Mouse (Mus musculus): ENCODE results near the gene Hoxb8. TPM values are rescaled to one million over a fixed set of nuclear protein-coding genes. Genes with fewer than 3 reads are reported as not detected.

The Hoxb8 gene
- polyA plus RNA-seq, 1 experiment: 1.9 TPM

GRCm38 (mm10) chr11:96297968-96298635 lies 16.4 kb downstream of the Hoxb8 start:
- H3K27ac ChIP-seq (replicated peaks; ENCODE audit: low read depth, low read length): no peak overlapping the region
- H3K4me1 ChIP-seq (ENCODE audit: control insufficient read depth, insufficient read depth, insufficient read length, low read length): no peaks in the 10 kb centered on the region
- no peak overlapping the region for H3K4me3 ChIP-seq (ENCODE audit: insufficient read depth, low read depth, low read length)

GRCm38 (mm10) chr11:96298895-96299667 lies 17.4 kb downstream of the Hoxb8 start:
- Histone ChIP-seq H3K4me1 (ENCODE audit: control insufficient read depth, insufficient read depth, insufficient read length, low read length) (no peaks in the 10 kb centered on the region), H3K4me3 (ENCODE audit: insufficient read depth, low read depth, low read length) (peak overlapping the region; percentile 74), H3K27ac (replicated peaks; ENCODE audit: low read depth, low read length) (0 out of 2 replicates have a peak overlapping the region, but pooled peaks have one; percentile 11)

GRCm38 (mm10) chr11:96299781-96300180 lies 18.1 kb downstream of the Hoxb8 start:
- H3K27ac ChIP-seq (replicated peaks; ENCODE audit: low read depth, low read length): no peak overlapping the region
- H3K4me3 ChIP-seq (ENCODE audit: insufficient read depth, low read depth, low read length): peak overlapping the region; percentile 74

GRCm38 (mm10) chr11:96300354-96301063 lies 18.8 kb downstream of the Hoxb8 start:
- H3K4me3 ChIP-seq (ENCODE audit: insufficient read depth, low read depth, low read length): no peak overlapping the region
- no peak overlapping the region for H3K27ac ChIP-seq (replicated peaks; ENCODE audit: low read depth, low read length)

More at GRCm38 (mm10) chr11:96299781-96300180, 18.1 kb downstream of the Hoxb8 start:
- no peaks in the 10 kb centered on the region for H3K4me1 ChIP-seq (ENCODE audit: control insufficient read depth, insufficient read depth, insufficient read length, low read length)

GRCm38 (mm10) chr11:96301064-96301431 lies 19.3 kb downstream of the Hoxb8 start:
- no peak overlapping the region for H3K4me3 ChIP-seq (ENCODE audit: insufficient read depth, low read depth, low read length)
- H3K4me1 ChIP-seq (ENCODE audit: control insufficient read depth, insufficient read depth, insufficient read length, low read length): no peaks in the 10 kb centered on the region
- no peak overlapping the region for H3K27ac ChIP-seq (replicated peaks; ENCODE audit: low read depth, low read length)

More at GRCm38 (mm10) chr11:96300354-96301063, 18.8 kb downstream of the Hoxb8 start:
- no peaks in the 10 kb centered on the region for H3K4me1 ChIP-seq (ENCODE audit: control insufficient read depth, insufficient read depth, insufficient read length, low read length)

- H3K4me1 ChIP-seq (ENCODE audit: control insufficient read depth, insufficient read depth, insufficient read length, low read length): no peaks in the 10 kb centered on the region; the same call in 1 of the 2 replicates
- no peak overlapping the region for H3K27ac ChIP-seq (replicated peaks; ENCODE audit: low read depth, low read length)
- no peak overlapping the region for H3K4me3 ChIP-seq (ENCODE audit: insufficient read depth, low read depth, low read length)
Measured at GRCm38 (mm10) chr11:96301837-96302236, 20.1 kb downstream of the Hoxb8 start.

- no peak overlapping the region for H3K27ac ChIP-seq (replicated peaks; ENCODE audit: low read depth, low read length)
- H3K4me1 ChIP-seq (ENCODE audit: control insufficient read depth, insufficient read depth, insufficient read length, low read length): no peaks in the 10 kb centered on the region; the same call in 1 of the 2 replicates
- 0 out of 2 replicates have a peak overlapping the region, but pooled peaks have one; percentile 64 for H3K4me3 ChIP-seq (ENCODE audit: insufficient read depth, low read depth, low read length)
Measured at GRCm38 (mm10) chr11:96302381-96303150, 20.9 kb downstream of the Hoxb8 start.

- Histone ChIP-seq H3K4me3 (ENCODE audit: insufficient read depth, low read depth, low read length) (peak within 1 kb of the TSS; percentile 64), H3K27ac (replicated peaks; ENCODE audit: low read depth, low read length) (peak within 1 kb of the TSS; percentile 75), H3K4me1 (ENCODE audit: control insufficient read depth, insufficient read depth, insufficient read length, low read length) (no peaks in the 10 kb centered on the region; the same call in 1 of the 2 replicates)
Measured at GRCm38 (mm10) chr11:96303151-96304099, 21.7 kb downstream of the Hoxb8 start, which contains the start of gene Hoxb5. Gene Hoxb5, plus strand, starts transcription at chr11:96303336.

GRCm38 (mm10) chr11:96304381-96305195 lies 22.9 kb downstream of the Hoxb8 start:
- peaks cover 5% of the 10 kb centered on the region; the same call in 1 of the 2 replicates for H3K4me1 ChIP-seq (ENCODE audit: control insufficient read depth, insufficient read depth, insufficient read length, low read length)
- peak overlapping the region; percentile 75 for H3K27ac ChIP-seq (replicated peaks; ENCODE audit: low read depth, low read length)
- H3K4me3 ChIP-seq (ENCODE audit: insufficient read depth, low read depth, low read length): peak overlapping the region; percentile 64

- peaks cover 11% of the 10 kb centered on the region; the same call in 1 of the 2 replicates for H3K4me1 ChIP-seq (ENCODE audit: control insufficient read depth, insufficient read depth, insufficient read length, low read length)
- H3K27ac ChIP-seq (replicated peaks; ENCODE audit: low read depth, low read length): peak overlapping the region; percentile 21; the same call in 1 of the 2 replicates
- peak overlapping the region; percentile 16; the same call in 1 of the 2 replicates for H3K4me3 ChIP-seq (ENCODE audit: insufficient read depth, low read depth, low read length)
Measured at GRCm38 (mm10) chr11:96305505-96306182, 23.9 kb downstream of the Hoxb8 start.

- Histone ChIP-seq H3K4me3 (ENCODE audit: insufficient read depth, low read depth, low read length) (no peak overlapping the region), H3K4me1 (ENCODE audit: control insufficient read depth, insufficient read depth, insufficient read length, low read length) (peaks cover 13% of the 10 kb centered on the region; the same call in 1 of the 2 replicates), H3K27ac (replicated peaks; ENCODE audit: low read depth, low read length) (peak overlapping the region; percentile 21; the same call in 1 of the 2 replicates)
Measured at GRCm38 (mm10) chr11:96306183-96306907, 24.6 kb downstream of the Hoxb8 start.

GRCm38 (mm10) chr11:96306908-96307269 lies 25.2 kb downstream of the Hoxb8 start:
- Histone ChIP-seq H3K4me3 (ENCODE audit: insufficient read depth, low read depth, low read length) (no peak overlapping the region), H3K4me1 (ENCODE audit: control insufficient read depth, insufficient read depth, insufficient read length, low read length) (peaks cover 13% of the 10 kb centered on the region; the same call in 1 of the 2 replicates), H3K27ac (replicated peaks; ENCODE audit: low read depth, low read length) (no peak overlapping the region)
